Mouse (Mus musculus): Measurements from ENCODE around the gene Gm15517. TPM values are rescaled to one million over a fixed set of nuclear protein-coding genes. Genes with fewer than 3 reads are reported as not detected.
"Not testable (repeated sequence)": the region's sequence is repeated elsewhere in the genome, so short reads cannot be mapped to it uniquely, and the experiment has no call there.

Gm15517 gene
- total RNA-seq (2017) = not detected in 2 replicates

DNA sequence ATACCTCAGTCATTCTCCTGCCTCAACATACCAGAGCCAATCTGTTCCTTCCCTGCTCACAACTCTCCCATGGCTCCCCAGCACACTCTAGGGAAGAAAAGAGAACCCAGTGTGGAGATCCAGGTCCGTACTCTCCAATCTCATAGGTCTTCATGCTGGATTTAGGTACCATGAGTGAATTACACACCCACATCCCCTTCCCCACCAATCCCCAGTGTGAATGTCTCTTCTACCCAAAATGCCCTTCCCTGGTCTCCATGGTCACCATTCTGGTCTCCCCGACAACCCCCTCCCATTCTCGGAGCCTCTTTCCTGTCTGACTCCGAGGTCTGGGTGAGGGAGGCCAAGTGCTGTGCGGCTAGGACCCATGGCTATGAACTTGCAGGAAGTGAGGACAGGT lies at the start of gene Gm15517:
Gene Gm15517 (plus strand): TSS at position 301 of the 400 bp plus-strand sequence.
- ATAC-seq (replicated peaks; ENCODE audit: low read depth, poor library complexity, severe bottlenecking) = no peak

GRCm38 (mm10) chr7:44215645-44216044 lies 45.6 kb upstream of the Gm15517 start, which contains the start of gene Klk1b5:
Gene Klk1b5 (plus strand): TSS chr7:44215945.
- ATAC-seq (replicated peaks; ENCODE audit: low read depth, poor library complexity, severe bottlenecking) = no peak

- ATAC-seq (replicated peaks; ENCODE audit: low read depth, poor library complexity, severe bottlenecking) = not testable (repeated sequence)
These were observed 39.6 kb upstream of the Gm15517 start for GRCm38 (mm10) chr7:44221601-44222000.

- not testable (repeated sequence) for ATAC-seq (replicated peaks; ENCODE audit: low read depth, poor library complexity, severe bottlenecking)
These were observed 38.9 kb upstream of the Gm15517 start for GRCm38 (mm10) chr7:44222335-44222734.

- ATAC-seq (replicated peaks; ENCODE audit: low read depth, poor library complexity, severe bottlenecking) = no peak
These were observed 36.2 kb upstream of the Gm15517 start, which contains the start of gene Klk1 for GRCm38 (mm10) chr7:44225076-44225475. Gene Klk1 (plus strand): TSS chr7:44225360.

GRCm38 (mm10) chr7:44235909-44236308 lies 25.3 kb upstream of the Gm15517 start, which contains the start of gene Gm36864:
Gene Gm36864 (plus strand): TSS chr7:44236177.
- no peak for ATAC-seq (replicated peaks; ENCODE audit: low read depth, poor library complexity, severe bottlenecking)

- no peak for ATAC-seq (replicated peaks; ENCODE audit: low read depth, poor library complexity, severe bottlenecking)
These were observed 21.3 kb upstream of the Gm15517 start for GRCm38 (mm10) chr7:44239913-44240312.

- ATAC-seq (replicated peaks; ENCODE audit: low read depth, poor library complexity, severe bottlenecking) = no peak; the same call in 1 of the 2 replicates
These were observed 20.5 kb upstream of the Gm15517 start for GRCm38 (mm10) chr7:44240712-44241111.

- ATAC-seq (replicated peaks; ENCODE audit: low read depth, poor library complexity, severe bottlenecking) = no peak
These were observed 20.1 kb upstream of the Gm15517 start for GRCm38 (mm10) chr7:44241163-44241562.

GRCm38 (mm10) chr7:44244080-44244479 lies 17.2 kb upstream of the Gm15517 start:
- no peak for ATAC-seq (replicated peaks; ENCODE audit: low read depth, poor library complexity, severe bottlenecking)

DNA sequence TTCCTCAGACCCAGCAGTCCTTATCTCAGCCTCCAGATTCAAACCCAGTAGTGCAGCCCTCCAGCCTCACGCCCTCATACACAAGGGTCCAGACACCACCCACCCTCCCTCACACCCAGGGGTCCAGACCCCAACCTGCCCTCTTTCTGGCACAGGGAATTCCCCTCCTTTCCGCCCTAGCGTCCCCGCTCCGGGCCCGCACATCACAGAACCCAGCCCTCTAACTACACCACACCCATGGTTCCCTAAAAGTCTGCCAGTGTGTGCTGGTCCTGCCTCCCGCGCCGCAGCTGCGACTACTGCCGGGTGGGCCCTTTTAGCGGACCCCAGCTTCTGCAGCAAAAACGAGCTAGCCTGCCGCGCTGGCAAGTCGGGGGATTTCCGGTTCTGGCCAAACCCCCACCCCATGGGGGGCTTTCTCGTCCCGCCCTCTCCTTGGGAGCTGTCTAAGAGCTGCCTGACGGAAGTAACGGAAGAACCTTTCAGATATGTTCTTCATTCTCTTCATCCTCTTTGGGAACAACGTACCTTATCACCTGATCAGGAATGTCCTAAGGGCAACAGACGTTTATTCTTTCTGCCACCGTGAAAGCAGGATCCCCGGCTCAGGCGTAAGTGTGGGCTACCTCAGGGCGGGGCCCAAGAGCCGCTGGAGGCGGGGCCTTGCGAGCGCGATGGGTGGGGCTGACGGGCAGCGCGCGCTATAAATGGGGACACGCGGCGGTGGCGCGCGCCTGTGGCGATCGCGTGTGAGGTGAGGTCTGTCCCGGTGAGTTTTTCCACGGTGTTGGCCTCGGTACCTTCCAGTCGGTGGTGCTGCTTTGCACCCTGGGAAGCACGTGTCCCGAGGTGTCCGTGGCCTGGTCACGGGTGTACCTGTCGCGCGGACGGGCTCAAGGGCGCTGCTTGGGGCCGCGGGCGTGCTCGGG lies 14.9 kb upstream of the Gm15517 start, which contains the start of the genes 1700028J19Rik and 2410002F23Rik:
Gene 1700028J19Rik (minus strand): TSS at position 641 of the 929 bp plus-strand sequence.
Gene 2410002F23Rik (plus strand): TSS at position 668 of the 929 bp plus-strand sequence.
- ATAC-seq (replicated peaks; ENCODE audit: low read depth, poor library complexity, severe bottlenecking) = peak; percentile 80

GRCm38 (mm10) chr7:44246984-44247470 lies 14.2 kb upstream of the Gm15517 start:
- peak; percentile 28 for ATAC-seq (replicated peaks; ENCODE audit: low read depth, poor library complexity, severe bottlenecking)

DNA sequence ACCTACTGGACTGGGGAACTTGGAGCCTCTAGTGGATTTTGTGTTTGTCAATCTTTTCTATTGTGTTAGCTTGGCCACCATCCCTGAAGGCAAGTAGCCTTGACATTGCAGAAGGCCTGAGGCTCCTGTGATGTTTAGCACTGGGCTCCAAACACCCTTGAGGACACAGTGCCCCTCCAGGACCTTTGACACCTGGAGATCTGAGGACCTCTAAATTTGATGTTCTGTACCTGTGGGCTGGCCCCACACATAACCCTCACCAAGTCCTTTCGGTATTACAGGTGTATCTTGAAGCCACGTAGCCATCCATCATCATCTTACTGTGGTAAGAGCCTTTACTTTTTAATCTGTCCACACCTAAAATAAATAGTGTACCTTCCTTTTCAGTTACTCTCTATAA lies 13.3 kb upstream of the Gm15517 start:
- ATAC-seq (replicated peaks; ENCODE audit: low read depth, poor library complexity, severe bottlenecking) = no peak

GRCm38 (mm10) chr7:44249248-44249647 lies 12.0 kb upstream of the Gm15517 start:
- no peak for ATAC-seq (replicated peaks; ENCODE audit: low read depth, poor library complexity, severe bottlenecking)

- not testable (repeated sequence) for ATAC-seq (replicated peaks; ENCODE audit: low read depth, poor library complexity, severe bottlenecking)
These were observed 10.4 kb upstream of the Gm15517 start for GRCm38 (mm10) chr7:44250732-44251275.

DNA sequence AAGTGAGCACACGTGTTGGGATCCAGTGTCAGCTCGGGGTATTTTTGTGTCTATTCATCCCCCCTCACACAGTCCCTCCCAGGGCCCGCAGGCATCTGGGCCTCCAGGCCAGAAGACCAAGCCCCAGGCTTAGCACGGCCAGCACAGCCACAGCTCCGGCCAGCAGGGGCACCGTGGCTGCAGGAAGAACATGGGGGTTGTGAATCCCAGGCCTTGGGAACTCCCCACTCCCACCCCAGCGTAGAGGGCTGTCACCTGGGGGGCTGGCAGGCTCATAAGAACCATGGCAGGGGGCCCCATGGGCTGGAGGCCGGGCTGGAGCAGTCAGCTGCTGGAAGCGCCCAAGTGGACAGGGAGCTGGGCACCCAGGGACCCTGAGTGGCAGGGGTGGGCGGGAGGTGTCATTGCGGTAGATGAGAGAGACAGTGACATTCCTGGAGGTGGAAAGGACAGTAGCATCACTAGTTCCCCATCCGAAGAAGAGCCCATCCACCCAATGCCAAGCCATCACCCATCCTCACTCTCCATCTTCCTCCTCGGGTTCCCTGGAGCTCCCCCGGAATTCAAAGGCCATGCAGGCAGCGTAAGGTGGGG lies 8.1 kb upstream of the Gm15517 start:
- ATAC-seq (replicated peaks; ENCODE audit: low read depth, poor library complexity, severe bottlenecking) = no peak

DNA sequence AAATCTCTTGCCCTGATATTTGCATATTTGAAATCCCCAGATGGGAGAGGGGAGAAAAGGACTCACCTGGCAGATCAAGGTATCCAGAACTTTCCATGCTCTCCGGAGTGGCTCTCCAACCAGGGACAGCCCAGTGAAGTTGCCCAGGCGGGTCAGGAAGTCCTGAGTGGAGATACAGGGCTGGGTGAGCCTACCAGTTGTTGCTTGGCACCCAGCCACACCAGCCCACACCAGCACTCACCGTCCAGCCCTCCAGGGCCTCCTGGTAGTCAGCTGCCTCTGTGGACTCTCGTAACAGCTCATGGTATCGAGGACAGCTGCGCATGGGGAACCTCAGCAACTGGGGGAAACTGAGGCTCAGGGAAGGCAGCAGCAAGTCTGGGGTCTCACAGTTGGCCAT lies 6.3 kb upstream of the Gm15517 start:
- no peak for ATAC-seq (replicated peaks; ENCODE audit: low read depth, poor library complexity, severe bottlenecking)

DNA sequence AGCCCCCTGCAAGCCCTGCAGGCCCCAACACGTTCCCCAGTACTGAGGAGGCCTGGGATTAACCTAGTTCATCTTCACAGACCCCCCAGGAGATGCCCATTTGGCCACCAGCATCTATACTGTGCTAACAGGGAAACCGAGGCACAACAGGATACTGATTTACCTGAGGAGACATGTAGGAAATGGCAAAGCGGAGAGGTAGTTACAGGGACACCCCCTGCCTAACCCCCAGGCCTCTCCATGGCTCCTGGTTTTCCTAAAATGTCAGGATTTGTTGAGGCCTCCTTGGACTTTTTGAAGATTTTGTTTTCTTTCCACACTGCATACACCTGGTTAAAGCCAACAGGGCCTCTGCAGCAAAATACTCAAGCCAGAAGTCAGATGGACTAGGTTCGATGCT lies 4.0 kb upstream of the Gm15517 start, which contains the start of gene Acp4:
Gene Acp4 (minus strand): TSS at position 101 of the 400 bp plus-strand sequence.
- ATAC-seq (replicated peaks; ENCODE audit: low read depth, poor library complexity, severe bottlenecking) = no peak

- no peak for ATAC-seq (replicated peaks; ENCODE audit: low read depth, poor library complexity, severe bottlenecking)
These were observed 837 bp upstream of the Gm15517 start for GRCm38 (mm10) chr7:44260410-44260809.
